Mouse (Mus musculus): Measurements from ENCODE around the gene Rxrb.

Rxrb gene

GRCm38 (mm10) chr17:34039562-34040450 is 8.2 kb downstream of the Rxrb start:
- DNase-seq (ENCODE audit: extremely low read depth, low read depth, low spot score): no peak

GRCm38 (mm10) chr17:34045941-34046340 is 14.3 kb downstream of the Rxrb start:
- no peak for DNase-seq (ENCODE audit: extremely low read depth, low read depth, low spot score)

GRCm38 (mm10) chr17:34047404-34048050 is 15.9 kb downstream of the Rxrb start:
- DNase-seq (ENCODE audit: extremely low read depth, low read depth, low spot score): no peak

- no peak for DNase-seq (ENCODE audit: extremely low read depth, low read depth, low spot score)
Measured at GRCm38 (mm10) chr17:34057224-34057623, 25.6 kb downstream of the Rxrb start.

- DNase-seq (ENCODE audit: extremely low read depth, low read depth, low spot score): no peak
Measured at GRCm38 (mm10) chr17:34068864-34069263, 37.3 kb downstream of the Rxrb start.

- no peak for DNase-seq (ENCODE audit: extremely low read depth, low read depth, low spot score)
Measured at GRCm38 (mm10) chr17:34072091-34072490, 40.5 kb downstream of the Rxrb start.

GRCm38 (mm10) chr17:34075271-34075670 is 43.7 kb downstream of the Rxrb start:
- no peak for DNase-seq (ENCODE audit: extremely low read depth, low read depth, low spot score)

GRCm38 (mm10) chr17:34077549-34077948 is 45.9 kb downstream of the Rxrb start:
- DNase-seq (ENCODE audit: extremely low read depth, low read depth, low spot score): no peak

- no peak for DNase-seq (ENCODE audit: extremely low read depth, low read depth, low spot score)
Measured at GRCm38 (mm10) chr17:34078148-34078547, 46.5 kb downstream of the Rxrb start.

GRCm38 (mm10) chr17:34079002-34079401 is 47.4 kb downstream of the Rxrb start:
- no peak for DNase-seq (ENCODE audit: extremely low read depth, low read depth, low spot score)

GRCm38 (mm10) chr17:34079621-34080020 is 48.0 kb downstream of the Rxrb start:
- no peak for DNase-seq (ENCODE audit: extremely low read depth, low read depth, low spot score)

GRCm38 (mm10) chr17:34083104-34083503 is 51.5 kb downstream of the Rxrb start:
- no peak for DNase-seq (ENCODE audit: extremely low read depth, low read depth, low spot score)

GRCm38 (mm10) chr17:34087386-34087785 is 55.8 kb downstream of the Rxrb start:
- no peak for DNase-seq (ENCODE audit: extremely low read depth, low read depth, low spot score)

Data from fat pad, adult 2 months (tissue).